Mouse (Mus musculus) lung, adult 2 months (tissue): ENCODE data around the gene Camkmt.

Experiments used
- CTCF ChIP-seq: fragments of 200-500 bp; IDR thresholded peaks from 2 replicates; pipeline ENCODE4 v1.5.1; 2011; ENCODE audit warnings: mild to moderate bottlenecking, low read length, control low read depth; ENCODE audit not compliant: insufficient read depth
- POLR2A ChIP-seq: fragments of 200-500 bp; IDR thresholded peaks from 2 replicates; pipeline ENCODE4 v1.6.1; 2011; ENCODE audit warnings: low read depth, mild to moderate bottlenecking, control low read depth, low read length, borderline replicate concordance; ENCODE audit errors: extremely low read depth

DNA sequence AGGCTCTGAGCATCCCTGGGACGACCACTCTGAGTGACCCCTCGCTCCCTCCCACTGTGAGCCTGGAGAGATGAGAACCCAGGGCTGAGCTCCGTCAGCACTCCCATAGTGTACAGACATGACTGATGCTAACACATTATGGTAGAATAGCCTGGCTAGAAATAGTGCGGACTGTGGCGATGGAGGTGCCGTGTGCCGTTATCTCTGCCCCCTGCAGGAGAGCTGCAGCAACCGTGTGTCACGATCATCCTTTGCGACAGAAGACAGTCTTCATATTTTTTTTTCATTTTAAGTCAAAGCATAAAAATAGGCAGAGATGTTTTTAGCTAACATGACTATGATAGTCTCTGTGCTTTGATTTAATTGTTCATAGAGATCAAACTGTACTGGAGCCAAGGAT is 245.1 kb downstream of the Camkmt start:
- TF ChIP-seq POLR2A: no peak
- no peak for TF ChIP-seq CTCF
